Mouse (Mus musculus) hindbrain, embryonic 12.5 days (tissue): Measurements from ENCODE around the gene Camk2g. TPM values are rescaled to one million over a fixed set of nuclear protein-coding genes. Genes with fewer than 3 reads are reported as not detected.
"Not testable (repeated sequence)": the region's sequence is repeated elsewhere in the genome, so short reads cannot be mapped to it uniquely, and the experiment has no call there.

Experiments
- ATAC-seq: fragments of 200-750 bp; cut with Nextera tagmentation; 2 replicates; pipeline ENCODE4 v1.8.0; 2017; ENCODE audit warnings: moderate TSS enrichment; ENCODE audit not compliant: low FRiP score
- H3K27ac ChIP-seq: fragments of 300-500 bp; sonication (generic); 2 replicates; pipeline ENCODE4 v1.5.1; 2016; ENCODE audit warnings: mild to moderate bottlenecking
- H3K27me3 ChIP-seq: fragments of 300-500 bp; sonication (generic); 2 replicates; pipeline ENCODE4 v1.6.1; 2016; ENCODE audit warnings: mild to moderate bottlenecking
- H3K36me3 ChIP-seq: fragments of 300-500 bp; sonication (generic); 2 replicates; pipeline ENCODE4 v1.6.1; 2016; ENCODE audit warnings: mild to moderate bottlenecking
- H3K4me1 ChIP-seq: fragments of 300-500 bp; sonication (generic); 2 replicates; pipeline ENCODE4 v1.6.1; 2016
- H3K4me2 ChIP-seq: fragments of 300-500 bp; sonication (generic); replicated peaks from 2 replicates; pipeline ENCODE4 v1.6.1; 2016; ENCODE audit warnings: mild to moderate bottlenecking
- H3K4me3 ChIP-seq: fragments of 300-500 bp; sonication (generic); 2 replicates; pipeline ENCODE4 v1.5.1; 2016; ENCODE audit warnings: mild to moderate bottlenecking
- H3K9ac ChIP-seq: fragments of 300-500 bp; sonication (generic); 2 replicates; pipeline ENCODE4 v1.6.1; 2016; ENCODE audit warnings: mild to moderate bottlenecking, moderate library complexity
- H3K9me3 ChIP-seq: fragments of 300-500 bp; sonication (generic); replicated peaks from 2 replicates; pipeline ENCODE4 v1.6.1; 2016; ENCODE audit warnings: mild to moderate bottlenecking
- WGBS: fragments of 180-500 bp; shearing (Covaris S2); methylation state at CpG from one replicate; pipeline ENCODE4 v1.1.7; 2016; 5-methylcytosine and 5-hydroxymethylcytosine counted together
- polyA plus RNA-seq: library from polyadenylated mRNA; unstranded; fragments of >200 nt; fragmentation: Nextera tagmentation; extraction: Ambion mirVana; gene quantifications from 2 replicates; pipeline ENCODE4 v1.2.1, GENCODE M21; 2016

The Camk2g gene
- polyA plus RNA-seq, 1 experiment from 2014 or later: 75.5 TPM

DNA sequence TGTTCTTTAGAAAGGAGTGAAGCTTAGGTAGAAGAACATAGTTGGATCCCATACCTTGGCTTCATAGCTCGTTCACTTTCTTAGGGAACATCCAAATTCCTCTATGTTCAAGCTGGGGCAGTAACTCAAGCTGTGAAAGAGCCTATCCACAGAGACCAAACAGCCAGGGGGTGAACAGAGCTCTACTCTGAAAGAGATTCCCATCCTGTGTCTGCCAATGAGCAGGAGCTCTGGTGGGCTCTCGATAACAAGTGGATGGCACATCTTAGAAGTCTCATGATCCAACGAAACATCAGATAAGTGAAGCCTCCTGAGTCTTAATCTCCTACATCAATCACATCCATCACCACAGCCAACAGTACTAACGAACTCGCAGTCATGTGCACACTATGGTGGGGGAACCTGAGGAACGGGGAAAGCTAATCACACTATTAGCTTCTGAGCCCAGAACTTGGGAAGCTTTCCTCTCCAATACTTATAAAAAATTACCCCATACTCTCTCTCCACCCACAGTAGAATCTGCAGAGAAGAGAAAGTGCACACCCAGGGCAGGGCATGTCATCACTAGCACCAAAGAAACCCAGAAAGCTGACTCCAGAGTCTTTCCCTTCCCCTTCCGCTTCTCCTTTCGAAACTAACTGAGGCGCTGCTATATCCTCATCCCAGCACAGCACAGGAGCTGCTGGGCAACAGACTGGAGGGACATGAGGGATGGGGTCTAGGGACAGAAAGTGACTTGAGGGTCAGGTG is 62.9 kb downstream of the Camk2g start:
- ATAC-seq: no peak
- no peak overlapping the region for H3K4me2 ChIP-seq
- H3K36me3 ChIP-seq: peaks cover 46% of the 10 kb centered on the region
- H3K27me3 ChIP-seq: no peaks in the 10 kb centered on the region
- H3K4me1 ChIP-seq: peaks cover 13% of the 10 kb centered on the region
- no peak overlapping the region for H3K9ac ChIP-seq
- H3K9me3 ChIP-seq: no peaks in the 10 kb centered on the region
- 94% methylated on average over 9 of the region's 9 CpGs for WGBS
- H3K4me3 ChIP-seq: no peak overlapping the region
- no peak overlapping the region for H3K27ac ChIP-seq

GRCm38 (mm10) chr14:20729871-20730270 is 64.0 kb downstream of the Camk2g start:
- WGBS: 92% methylated on average over 9 of the region's 9 CpGs
- no peaks in the 10 kb centered on the region for H3K27me3 ChIP-seq
- H3K4me2 ChIP-seq: no peak overlapping the region
- ATAC-seq: no peak
- H3K9me3 ChIP-seq: no peaks in the 10 kb centered on the region
- no peak overlapping the region for H3K4me3 ChIP-seq
- no peak overlapping the region for H3K27ac ChIP-seq
- H3K4me1 ChIP-seq: peaks cover 9% of the 10 kb centered on the region
- no peak overlapping the region for H3K9ac ChIP-seq
- H3K36me3 ChIP-seq: peaks cover 55% of the 10 kb centered on the region

DNA sequence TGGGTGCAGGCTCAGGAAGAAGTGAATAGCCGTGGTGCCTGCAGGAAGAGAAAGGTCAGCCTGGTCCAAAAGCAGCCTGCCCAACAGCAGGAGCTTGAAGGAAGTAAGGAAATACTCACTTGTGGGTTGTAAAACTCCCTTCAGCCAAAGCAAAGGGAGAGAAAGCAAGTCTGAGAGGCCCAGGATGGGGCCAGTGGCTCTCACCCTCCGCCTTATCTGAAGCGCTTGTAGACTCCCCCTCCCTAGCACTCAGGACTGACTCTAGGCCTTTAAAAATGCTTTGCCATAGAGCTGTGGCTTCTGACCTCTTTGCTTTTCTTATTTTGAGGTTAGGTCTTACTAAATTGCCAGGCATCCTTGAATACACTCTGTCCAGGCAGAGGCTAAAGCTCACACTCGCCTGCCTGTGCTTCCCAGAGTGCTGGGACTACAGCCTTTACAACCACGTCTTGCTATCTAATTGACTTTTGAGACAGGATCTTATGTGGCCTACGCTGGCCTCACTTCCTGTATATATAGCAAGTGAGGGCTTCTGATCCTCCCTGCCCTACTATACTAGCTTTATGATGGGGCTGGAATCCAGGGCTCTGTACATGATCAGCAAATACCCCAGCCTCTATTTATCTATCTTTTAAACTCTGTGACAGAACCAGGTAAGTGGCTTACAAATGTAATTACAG is 68.1 kb downstream of the Camk2g start:
- 82% methylated on average over 6 of the region's 6 CpGs for WGBS
- no peak overlapping the region for H3K9ac ChIP-seq
- no peaks in the 10 kb centered on the region for H3K9me3 ChIP-seq
- no peaks in the 10 kb centered on the region for H3K4me1 ChIP-seq
- H3K4me2 ChIP-seq: no peak overlapping the region
- H3K36me3 ChIP-seq: peaks cover 93% of the 10 kb centered on the region
- ATAC-seq: no peak
- no peak overlapping the region for H3K4me3 ChIP-seq
- no peaks in the 10 kb centered on the region for H3K27me3 ChIP-seq
- no peak overlapping the region for H3K27ac ChIP-seq

DNA sequence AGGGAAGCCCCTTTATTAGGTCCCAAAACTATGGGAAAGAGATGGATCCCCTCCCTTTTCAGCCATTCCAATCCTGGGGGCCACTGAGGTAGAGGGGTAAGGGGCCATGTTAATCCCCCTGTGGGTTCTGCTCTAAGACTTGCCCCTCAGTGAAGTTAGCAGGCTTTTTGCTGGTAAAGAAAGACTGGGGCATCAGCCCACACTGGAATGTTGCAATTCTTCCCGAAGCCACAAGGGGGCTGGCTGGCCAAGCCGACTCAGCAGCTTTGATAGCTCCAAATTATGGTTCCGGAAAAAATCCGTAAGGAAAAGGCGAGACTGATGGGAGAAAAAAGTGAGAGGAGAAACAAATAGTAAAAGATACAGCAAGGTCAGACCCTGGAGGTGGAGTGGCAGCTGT is 69.8 kb downstream of the Camk2g start:
- ATAC-seq: 0 out of 2 replicates have a peak, but pooled peaks have one; percentile 2
- no peaks in the 10 kb centered on the region for H3K27me3 ChIP-seq

GRCm38 (mm10) chr14:20723006-20723405 is 70.9 kb downstream of the Camk2g start:
- Histone ChIP-seq H3K36me3 (peaks cover 94% of the 10 kb centered on the region), H3K27ac (no peak overlapping the region), H3K4me2 (no peak overlapping the region), H3K9me3 (no peaks in the 10 kb centered on the region), H3K4me3 (no peak overlapping the region), H3K27me3 (no peaks in the 10 kb centered on the region), H3K9ac (no peak overlapping the region), H3K4me1 (no peaks in the 10 kb centered on the region)
- 89% methylated on average over 12 of the region's 12 CpGs for WGBS
- no peak for ATAC-seq

More for the DNA sequence above, 69.8 kb downstream of the Camk2g start:
- Histone ChIP-seq H3K4me1 (no peaks in the 10 kb centered on the region), H3K9ac (no peak overlapping the region), H3K36me3 (peaks cover 92% of the 10 kb centered on the region), H3K9me3 (no peaks in the 10 kb centered on the region), H3K27ac (no peak overlapping the region), H3K4me2 (no peak overlapping the region), H3K4me3 (no peak overlapping the region)
- 36% methylated on average over 5 of the region's 5 CpGs for WGBS

DNA sequence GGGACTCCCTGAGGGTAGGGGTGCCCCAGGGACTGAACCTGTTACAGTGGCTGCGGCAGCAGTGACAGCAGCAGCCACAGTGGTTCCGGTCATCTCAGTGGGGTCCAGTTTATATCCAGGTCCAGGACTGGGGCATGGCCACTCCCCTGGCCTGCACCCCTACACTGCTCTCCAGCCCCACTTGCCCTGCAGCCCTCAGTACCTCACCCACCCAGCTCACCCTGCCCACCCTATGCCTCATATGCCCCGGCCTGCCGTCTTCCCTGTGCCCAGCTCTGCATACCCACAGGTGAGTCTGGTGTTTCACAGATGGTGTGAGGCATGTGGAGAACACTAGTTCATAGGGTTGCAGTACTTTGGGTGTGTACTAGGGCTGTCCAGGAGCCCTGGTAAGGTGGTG is 72.5 kb downstream of the Camk2g start:
- H3K4me3 ChIP-seq: no peak overlapping the region
- no peak overlapping the region for H3K27ac ChIP-seq
- no peaks in the 10 kb centered on the region for H3K9me3 ChIP-seq
- no peak for ATAC-seq
- no peak overlapping the region for H3K9ac ChIP-seq
- H3K27me3 ChIP-seq: no peaks in the 10 kb centered on the region
- 94% methylated on average over 4 of the region's 4 CpGs for WGBS
- H3K4me2 ChIP-seq: no peak overlapping the region
- no peaks in the 10 kb centered on the region for H3K4me1 ChIP-seq
- H3K36me3 ChIP-seq: peaks cover 98% of the 10 kb centered on the region

DNA sequence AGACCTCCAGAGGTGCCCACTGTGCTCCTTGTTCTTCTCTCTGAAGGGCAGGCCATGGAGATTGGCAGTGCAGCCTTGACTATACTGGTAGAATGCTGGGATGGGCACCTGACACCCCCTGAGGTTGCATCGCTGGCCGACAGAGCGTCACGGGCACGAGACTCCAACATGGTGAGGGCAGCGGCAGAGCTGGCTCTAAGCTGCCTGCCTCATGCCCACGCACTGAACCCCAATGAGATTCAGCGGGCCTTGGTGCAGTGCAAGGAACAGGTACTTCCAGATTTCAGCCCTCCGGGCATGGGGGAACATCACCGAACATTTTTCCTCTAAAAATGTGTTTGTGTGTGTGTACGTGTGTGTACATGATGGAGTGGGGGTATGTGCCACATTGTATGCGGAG is 74.1 kb downstream of the Camk2g start:
- no peak overlapping the region for H3K4me3 ChIP-seq
- H3K9me3 ChIP-seq: no peaks in the 10 kb centered on the region
- H3K4me2 ChIP-seq: no peak overlapping the region
- no peaks in the 10 kb centered on the region for H3K4me1 ChIP-seq
- 95% methylated on average over 12 of the region's 12 CpGs for WGBS
- H3K9ac ChIP-seq: no peak overlapping the region
- H3K27ac ChIP-seq: no peak overlapping the region
- H3K36me3 ChIP-seq: peaks cover 97% of the 10 kb centered on the region
- no peaks in the 10 kb centered on the region for H3K27me3 ChIP-seq
- no peak for ATAC-seq

GRCm38 (mm10) chr14:20718443-20718842 is 75.4 kb downstream of the Camk2g start:
- no peaks in the 10 kb centered on the region for H3K27me3 ChIP-seq
- H3K27ac ChIP-seq: no peak overlapping the region
- no peaks in the 10 kb centered on the region for H3K4me1 ChIP-seq
- H3K4me2 ChIP-seq: no peak overlapping the region
- no peak overlapping the region for H3K9ac ChIP-seq
- peaks cover 97% of the 10 kb centered on the region for H3K36me3 ChIP-seq
- no peaks in the 10 kb centered on the region for H3K9me3 ChIP-seq
- no peak for ATAC-seq
- 91% methylated on average over 10 of the region's 10 CpGs for WGBS
- no peak overlapping the region for H3K4me3 ChIP-seq

DNA sequence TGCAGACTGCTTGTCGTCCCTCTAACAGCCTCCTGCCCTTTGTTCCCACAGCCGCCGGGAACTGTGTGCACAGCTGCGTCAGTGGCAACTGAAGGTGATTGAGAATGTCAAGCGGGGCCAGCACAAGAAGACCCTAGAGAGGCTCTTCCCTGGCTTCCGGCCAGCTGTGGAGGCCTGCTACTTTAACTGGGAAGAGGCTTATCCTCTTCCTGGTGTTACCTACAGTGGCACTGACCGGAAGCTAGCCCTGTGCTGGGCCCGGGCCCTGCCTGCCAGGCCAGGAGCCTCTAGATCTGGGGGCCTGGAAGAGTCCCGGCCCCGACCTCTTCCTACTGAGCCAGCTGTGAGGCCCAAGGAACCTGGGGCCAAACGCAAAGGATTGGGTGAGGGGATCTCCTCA is 80.1 kb downstream of the Camk2g start:
- Histone ChIP-seq H3K4me1 (peaks cover 9% of the 10 kb centered on the region), H3K36me3 (peaks cover 83% of the 10 kb centered on the region), H3K9ac (no peak overlapping the region), H3K4me3 (no peak overlapping the region), H3K4me2 (no peak overlapping the region), H3K27ac (no peak overlapping the region), H3K27me3 (no peaks in the 10 kb centered on the region), H3K9me3 (no peaks in the 10 kb centered on the region)
- WGBS: 79% methylated on average over 11 of the region's 11 CpGs
- no peak for ATAC-seq

DNA sequence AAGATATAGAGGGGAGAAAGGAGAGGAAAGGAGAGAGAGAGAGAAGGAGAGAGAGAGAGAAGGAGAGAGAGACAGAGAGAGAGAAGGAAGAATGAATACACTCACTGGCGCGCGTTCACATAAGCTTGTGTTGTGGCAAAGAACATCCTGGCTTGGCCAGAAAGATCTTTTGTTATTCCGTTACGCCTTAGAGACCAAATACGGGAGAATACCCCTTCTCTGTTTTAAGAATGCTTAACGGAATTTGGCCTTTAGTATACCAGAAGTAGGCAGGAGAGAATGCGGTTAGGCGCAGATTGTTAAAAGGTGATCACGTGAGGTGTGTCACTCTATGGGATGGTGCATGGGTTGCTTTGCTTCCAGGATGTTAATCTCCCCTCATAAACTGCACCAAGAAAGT is 85.6 kb downstream of the Camk2g start:
- Histone ChIP-seq H3K4me3 (peak overlapping the region; percentile 99), H3K27me3 (no peaks in the 10 kb centered on the region), H3K4me1 (peaks cover 19% of the 10 kb centered on the region), H3K9ac (peak overlapping the region; percentile 99), H3K4me2 (peak overlapping the region; percentile 72), H3K27ac (peak overlapping the region; percentile 88; the same call in 1 of the 2 replicates), H3K9me3 (no peaks in the 10 kb centered on the region), H3K36me3 (peaks cover 41% of the 10 kb centered on the region)
- 9% methylated on average over 10 of the region's 10 CpGs for WGBS
- no peak for ATAC-seq

DNA sequence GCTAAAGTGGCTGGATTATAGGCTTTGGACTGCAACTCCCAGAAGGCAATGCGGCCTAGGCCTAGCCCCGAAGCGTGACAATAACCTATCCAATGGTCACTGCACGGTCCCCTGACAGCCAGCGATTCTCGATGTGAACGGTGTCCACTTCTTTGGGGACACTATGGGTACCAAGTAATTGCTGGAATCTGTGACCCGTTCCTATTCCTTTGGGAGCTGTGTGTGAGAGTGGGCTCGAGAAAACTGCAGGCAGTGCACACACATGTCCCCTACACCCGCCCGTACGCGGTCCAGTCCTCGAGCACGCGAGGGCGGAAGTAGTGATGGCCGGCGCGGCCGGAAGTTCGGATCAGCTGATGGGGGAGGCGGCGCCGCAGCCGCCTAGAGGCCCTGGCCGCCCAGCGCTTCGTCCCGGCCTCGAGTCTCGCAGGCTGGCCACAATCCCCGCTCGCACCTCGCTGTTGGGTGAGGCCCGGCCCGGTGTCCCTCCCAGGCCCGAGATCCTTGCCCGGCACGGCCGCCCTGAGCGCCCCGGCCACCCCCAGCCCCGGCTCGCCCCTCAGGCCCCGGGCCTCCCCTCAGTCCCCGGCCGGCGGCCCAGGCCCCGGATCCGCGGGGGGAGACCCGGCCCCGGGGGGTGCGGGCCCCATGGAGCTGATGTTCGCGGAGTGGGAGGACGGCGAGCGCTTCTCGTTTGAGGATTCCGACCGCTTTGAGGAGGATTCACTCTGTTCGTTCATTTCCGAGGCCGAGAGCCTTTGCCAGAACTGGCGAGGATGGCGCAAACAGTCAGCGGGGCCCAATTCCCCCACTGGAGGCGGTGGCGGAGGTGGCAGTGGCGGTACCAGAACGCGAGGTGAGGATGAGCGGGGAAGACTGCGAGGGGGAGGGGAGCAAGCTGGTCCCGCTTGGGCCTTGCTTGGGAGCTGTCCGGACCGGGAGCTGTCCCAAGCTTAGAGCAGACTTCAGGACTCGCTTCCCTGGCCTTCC is 86.4 kb downstream of the Camk2g start, which contains the start of gene Zswim8:
Gene Zswim8 (plus strand): TSS at position 352 of the 990 bp plus-strand sequence.
- Histone ChIP-seq H3K9me3 (no peaks in the 10 kb centered on the region), H3K36me3 (peaks cover 34% of the 10 kb centered on the region), H3K4me3 (peak within 1 kb of the TSS; percentile 99), H3K27me3 (no peaks in the 10 kb centered on the region), H3K4me1 (peaks cover 19% of the 10 kb centered on the region), H3K9ac (peak within 1 kb of the TSS; percentile 99), H3K4me2 (peak within 1 kb of the TSS; percentile 72), H3K27ac (peak within 1 kb of the TSS; percentile 88)
- ATAC-seq: peak; percentile 94
- under 1% methylated on average over 70 of the region's 80 CpGs for WGBS

DNA sequence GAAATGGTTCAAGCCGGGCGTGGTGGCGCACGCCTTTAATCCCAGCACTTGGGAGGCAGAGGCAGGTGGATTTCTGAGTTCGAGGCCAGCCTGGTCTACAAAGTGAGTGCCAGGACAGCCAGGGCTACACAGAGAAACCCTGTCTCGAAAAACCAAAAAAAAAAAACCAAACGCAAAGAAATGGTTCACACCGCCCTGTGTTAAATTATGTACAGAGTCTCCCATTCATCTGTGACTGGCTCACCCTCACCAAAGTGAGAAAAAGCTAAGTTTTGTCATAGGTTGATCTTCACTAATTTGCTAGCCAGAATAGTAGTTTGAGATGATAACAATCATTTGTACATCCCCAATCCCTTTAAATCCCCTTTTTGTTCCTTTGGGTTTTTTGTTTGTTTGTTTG is 90.4 kb downstream of the Camk2g start:
- not testable (repeated sequence) for H3K27me3 ChIP-seq
- 10% methylated on average over 8 of the region's 8 CpGs for WGBS

More for the DNA sequence above, 90.4 kb downstream of the Camk2g start:
- Histone ChIP-seq H3K27ac (peak overlapping the region; percentile 91), H3K4me2 (peak overlapping the region; percentile 65), H3K36me3 (peaks cover 13% of the 10 kb centered on the region), H3K9ac (peak overlapping the region; percentile 79), H3K4me1 (peaks cover 29% of the 10 kb centered on the region), H3K4me3 (peak overlapping the region; percentile 74)
- not testable (repeated sequence) for ATAC-seq, H3K9me3 ChIP-seq
